Mouse (Mus musculus) bone marrow macrophage, adult 2 months (primary cell): ENCODE data around the gene Fam160a1.

Experiments used
- CTCF ChIP-seq: IDR thresholded peaks from 2 replicates; pipeline ENCODE4 v1.5.1; 2012; ENCODE audit warnings: low read depth, mild to moderate bottlenecking, low read length, moderate library complexity
- POLR2A ChIP-seq: IDR thresholded peaks from 2 replicates; pipeline ENCODE4 v1.6.1; 2012; ENCODE audit warnings: mild to moderate bottlenecking, low read depth, low read length, borderline replicate concordance

GRCm38 (mm10) chr3:85793166-85793565 is 23.9 kb downstream of the Fam160a1 start:
- TF ChIP-seq CTCF (no peak), POLR2A (no peak)
